Mouse (Mus musculus) neural tube, embryonic 14.5 days (tissue): Measurements from ENCODE around the gene Tmf1. TPM values are rescaled to one million over a fixed set of nuclear protein-coding genes. Genes with fewer than 3 reads are reported as not detected.

Source experiments
- ATAC-seq: fragments of 200-750 bp; cut with Nextera tagmentation; 2 replicates; pipeline ENCODE4 v1.8.0; 2017; ENCODE audit warnings: low read depth, mild to moderate bottlenecking, moderate TSS enrichment, moderate library complexity
- H3K27ac ChIP-seq: fragments of 300-500 bp; sonication (generic); 2 replicates; pipeline ENCODE4 v1.5.1; 2014; ENCODE audit warnings: low read depth, mild to moderate bottlenecking, control low read depth, low read length, moderate library complexity, mixed read lengths
- H3K27me3 ChIP-seq: fragments of 300-500 bp; sonication (generic); 2 replicates; pipeline ENCODE4 v1.6.1; 2014; ENCODE audit warnings: low read length; ENCODE audit not compliant: control insufficient read depth, insufficient read depth
- H3K36me3 ChIP-seq: fragments of 300-500 bp; sonication (generic); 2 replicates; pipeline ENCODE4 v1.6.1; 2014; ENCODE audit warnings: low read length, mixed read lengths; ENCODE audit not compliant: control insufficient read depth, insufficient read depth
- H3K4me1 ChIP-seq: fragments of 300-500 bp; sonication (generic); 2 replicates; pipeline ENCODE4 v1.6.1; 2014; ENCODE audit warnings: low read length; ENCODE audit not compliant: control insufficient read depth, insufficient read depth
- H3K4me2 ChIP-seq: fragments of 300-500 bp; sonication (generic); 2 replicates; pipeline ENCODE4 v1.6.1; 2014; ENCODE audit warnings: mild to moderate bottlenecking, low read depth, low read length, control low read depth
- H3K4me3 ChIP-seq: fragments of 300-500 bp; sonication (generic); 2 replicates; pipeline ENCODE4 v1.5.1; 2014; ENCODE audit warnings: low read depth, low read length, control low read depth, mixed read lengths
- H3K9ac ChIP-seq: fragments of 300-500 bp; sonication (generic); replicated peaks from 2 replicates; pipeline ENCODE4 v1.6.1; 2014; ENCODE audit warnings: low read depth, mild to moderate bottlenecking, control low read depth, low read length, mixed read lengths
- H3K9me3 ChIP-seq: fragments of 300-500 bp; sonication (generic); 2 replicates; pipeline ENCODE4 v1.6.1; 2016; ENCODE audit warnings: low read length; ENCODE audit not compliant: control insufficient read depth
- WGBS: fragments of 180-500 bp; shearing (Covaris S2); extraction: QIAGEN DNeasy Blood & Tissue Kit; methylation state at CpG from one replicate; pipeline ENCODE4 v1.1.7; 2014; 5-methylcytosine and 5-hydroxymethylcytosine counted together
- polyA plus RNA-seq: library from polyadenylated mRNA; unstranded; fragments of >200 nt; fragmentation: Nextera tagmentation; extraction: Ambion mirVana; gene quantifications from 2 replicates; pipeline ENCODE4 v1.2.1, GENCODE M21; 2014

The Tmf1 gene
- polyA plus RNA-seq, 1 experiment from 2014 or later = 40.4 TPM

DNA sequence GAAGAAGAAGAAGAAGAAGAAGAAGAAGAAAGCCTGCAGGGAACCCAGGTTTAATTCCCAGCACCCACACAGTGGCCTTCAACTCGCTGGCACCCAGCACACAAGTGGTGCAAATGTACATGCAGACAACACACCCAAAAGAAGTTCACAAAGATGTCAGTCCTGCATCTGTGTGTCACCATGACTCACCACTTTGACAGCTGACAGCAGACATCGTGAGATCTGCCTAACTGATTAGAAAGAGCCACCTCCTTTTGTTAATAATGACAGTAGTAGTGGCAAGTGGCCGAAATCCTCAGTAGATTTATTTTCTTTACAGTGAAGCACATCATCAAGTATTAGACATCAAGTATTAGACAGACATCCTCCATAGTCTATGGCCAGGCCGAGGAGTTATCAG is 28.2 kb upstream of the Tmf1 start:
- no peak for ATAC-seq
- Histone ChIP-seq H3K27ac (no peak overlapping the region), H3K27me3 (no peaks in the 10 kb centered on the region), H3K9me3 (no peaks in the 10 kb centered on the region), H3K4me2 (no peak overlapping the region), H3K36me3 (no peaks in the 10 kb centered on the region), H3K9ac (no peak overlapping the region), H3K4me3 (no peak overlapping the region), H3K4me1 (peaks cover 12% of the 10 kb centered on the region; the same call in 1 of the 2 replicates)
- 84% methylated on average over 4 of the region's 4 CpGs for WGBS

DNA sequence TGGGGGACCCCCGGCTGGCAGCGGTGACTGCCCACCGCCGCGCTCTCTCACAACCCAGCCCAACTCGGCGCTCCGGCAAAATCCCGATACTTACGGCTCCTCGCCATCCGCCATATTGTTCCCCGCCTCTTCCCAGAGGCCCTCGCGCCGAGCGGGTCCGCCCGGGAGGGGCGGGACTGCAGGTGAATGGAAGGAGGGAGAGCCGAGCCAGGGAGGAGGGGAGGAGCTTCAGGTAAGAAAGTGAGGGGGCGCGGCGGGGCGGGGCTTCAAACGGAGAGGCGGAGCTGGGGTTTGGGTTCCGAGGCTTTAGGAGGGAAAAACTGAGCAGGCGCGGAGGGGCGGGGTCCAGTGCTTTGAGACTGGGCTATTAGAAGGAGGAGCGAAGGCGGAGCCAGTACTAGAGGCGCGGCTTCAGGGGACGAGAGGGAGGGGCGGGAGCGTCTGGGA is 26.5 kb upstream of the Tmf1 start, which contains the start of gene Uba3:
Gene Uba3, minus strand, starts transcription at position 209 of the 447 bp plus-strand sequence.
- WGBS = under 1% methylated on average over 35 of the region's 38 CpGs
- peak; percentile 97 for ATAC-seq

DNA sequence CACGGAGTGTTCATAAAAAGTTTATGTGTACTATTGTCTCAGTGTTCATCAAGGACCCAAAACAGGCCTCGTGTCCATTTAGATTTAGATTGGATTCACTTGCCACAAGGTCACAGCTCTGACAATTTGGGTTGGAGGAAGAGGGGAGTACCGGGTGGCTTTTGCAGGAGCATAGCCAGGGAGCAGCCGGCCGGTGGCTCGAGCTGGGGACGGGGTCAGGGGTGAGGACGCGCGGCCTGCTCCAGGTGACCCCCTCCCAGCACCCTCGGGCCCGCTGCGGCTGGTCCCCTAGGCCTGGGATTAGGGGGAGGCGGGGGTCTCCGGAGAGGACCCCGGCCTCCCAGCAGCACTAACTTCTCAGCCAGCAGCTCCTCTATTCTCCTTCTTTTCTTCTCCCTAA is 26.0 kb upstream of the Tmf1 start:
- peak overlapping the region; percentile 80 for H3K27ac ChIP-seq
- ATAC-seq = peak; percentile 59
- H3K4me2 ChIP-seq = peak overlapping the region; percentile 68
- no peaks in the 10 kb centered on the region for H3K27me3 ChIP-seq
- peak overlapping the region; percentile 88 for H3K4me3 ChIP-seq
- peak overlapping the region; percentile 91 for H3K9ac ChIP-seq
- WGBS = under 1% methylated on average over 16 of the region's 16 CpGs
- H3K4me1 ChIP-seq = peaks cover 9% of the 10 kb centered on the region; the same call in 1 of the 2 replicates
- no peaks in the 10 kb centered on the region for H3K9me3 ChIP-seq
- no peaks in the 10 kb centered on the region for H3K36me3 ChIP-seq

More for the DNA sequence above, 26.5 kb upstream of the Tmf1 start, which contains the start of gene Uba3:
- peak within 1 kb of the TSS; percentile 80 for H3K27ac ChIP-seq
- no peaks in the 10 kb centered on the region for H3K27me3 ChIP-seq
- H3K9me3 ChIP-seq = no peaks in the 10 kb centered on the region
- peaks cover 9% of the 10 kb centered on the region; the same call in 1 of the 2 replicates for H3K4me1 ChIP-seq
- peak within 1 kb of the TSS; percentile 68 for H3K4me2 ChIP-seq
- no peaks in the 10 kb centered on the region for H3K36me3 ChIP-seq
- H3K4me3 ChIP-seq = peak within 1 kb of the TSS; percentile 88
- peak within 1 kb of the TSS; percentile 91 for H3K9ac ChIP-seq

DNA sequence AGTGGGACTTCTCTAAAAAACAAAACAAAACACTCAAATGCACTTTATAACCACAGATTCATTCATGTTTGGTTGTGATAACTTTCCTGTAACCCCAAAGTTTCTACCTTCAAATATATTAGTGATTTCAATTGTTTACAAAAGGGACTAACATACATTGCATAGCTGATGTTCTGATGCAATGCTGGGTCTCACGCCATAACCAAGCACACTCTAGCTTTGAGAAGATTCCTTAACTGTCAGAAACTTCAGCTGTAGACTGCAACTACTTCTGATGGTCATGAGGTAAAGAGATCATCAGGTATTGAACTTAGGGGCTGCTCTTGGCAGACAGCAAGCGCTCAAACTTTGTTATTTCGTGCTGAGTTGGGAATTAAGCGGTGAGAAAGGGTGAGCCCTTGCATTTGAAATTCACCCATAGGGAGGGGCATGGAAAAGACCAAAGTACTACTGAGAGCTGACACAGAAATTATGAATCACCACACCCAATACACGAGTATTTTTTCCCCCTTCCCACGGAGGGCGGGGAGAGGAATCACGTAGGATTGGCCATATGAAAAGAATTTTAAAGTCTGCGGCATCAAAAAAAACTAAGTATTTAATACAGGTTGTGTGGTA is 25.4 kb upstream of the Tmf1 start:
- H3K27ac ChIP-seq = no peak overlapping the region
- H3K4me1 ChIP-seq = peaks cover 9% of the 10 kb centered on the region; the same call in 1 of the 2 replicates
- 22% methylated on average over 9 of the region's 9 CpGs for WGBS
- H3K4me3 ChIP-seq = peak overlapping the region; percentile 88
- peak overlapping the region; percentile 91 for H3K9ac ChIP-seq
- H3K27me3 ChIP-seq = no peaks in the 10 kb centered on the region
- H3K9me3 ChIP-seq = no peaks in the 10 kb centered on the region
- no peak for ATAC-seq
- peak overlapping the region; percentile 68 for H3K4me2 ChIP-seq
- H3K36me3 ChIP-seq = no peaks in the 10 kb centered on the region

DNA sequence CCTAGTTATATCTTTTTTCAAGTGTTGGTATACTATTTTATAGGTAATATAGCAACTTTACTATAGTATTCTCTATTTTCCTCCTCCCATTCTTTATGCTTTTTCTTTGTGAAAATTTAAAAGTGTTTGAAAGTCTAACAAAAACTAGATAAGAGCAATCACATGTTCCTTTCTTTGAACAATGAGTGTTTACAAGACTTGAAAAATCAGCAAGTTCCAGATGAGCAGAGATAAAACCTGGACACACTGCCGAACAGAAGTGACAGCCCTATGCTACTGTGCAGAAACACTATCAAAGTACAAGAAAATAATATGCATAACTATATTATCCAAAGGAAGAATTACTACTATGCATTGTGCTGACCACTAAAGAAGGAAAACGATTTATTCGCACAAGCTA is 23.6 kb upstream of the Tmf1 start:
- 93% methylated on average over 3 of the region's 3 CpGs for WGBS
- H3K9me3 ChIP-seq = no peaks in the 10 kb centered on the region
- no peak overlapping the region for H3K9ac ChIP-seq
- no peak overlapping the region for H3K4me3 ChIP-seq
- H3K4me1 ChIP-seq = peaks cover 9% of the 10 kb centered on the region; the same call in 1 of the 2 replicates
- H3K4me2 ChIP-seq = no peak overlapping the region
- H3K27me3 ChIP-seq = no peaks in the 10 kb centered on the region
- ATAC-seq = no peak
- H3K27ac ChIP-seq = no peak overlapping the region
- H3K36me3 ChIP-seq = peaks cover 6% of the 10 kb centered on the region

DNA sequence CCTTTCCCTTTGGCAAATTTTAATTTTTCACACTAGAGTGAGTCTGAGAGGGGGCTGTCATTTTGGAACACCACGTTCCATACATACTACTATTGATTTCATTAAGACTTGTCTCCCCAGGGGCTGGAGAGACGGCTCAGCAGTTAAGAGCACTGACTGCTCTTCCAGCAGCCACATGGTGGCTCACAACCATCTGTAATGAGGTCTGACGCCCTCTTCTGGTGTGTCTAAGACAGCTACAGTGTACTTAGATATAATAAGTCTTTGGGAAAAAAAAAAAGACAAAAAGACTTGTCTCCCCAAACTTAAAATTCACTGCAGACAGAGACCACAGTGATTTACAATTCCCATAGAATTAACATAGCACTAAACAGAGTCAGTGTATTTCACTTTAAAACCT is 21.5 kb upstream of the Tmf1 start:
- Histone ChIP-seq H3K27ac (no peak overlapping the region), H3K36me3 (peaks cover 20% of the 10 kb centered on the region), H3K27me3 (no peaks in the 10 kb centered on the region), H3K4me3 (no peak overlapping the region), H3K9ac (no peak overlapping the region), H3K9me3 (no peaks in the 10 kb centered on the region), H3K4me2 (no peak overlapping the region), H3K4me1 (peaks cover 9% of the 10 kb centered on the region; the same call in 1 of the 2 replicates)
- WGBS = 46% methylated on average over 3 of the region's 3 CpGs
- no peak for ATAC-seq

DNA sequence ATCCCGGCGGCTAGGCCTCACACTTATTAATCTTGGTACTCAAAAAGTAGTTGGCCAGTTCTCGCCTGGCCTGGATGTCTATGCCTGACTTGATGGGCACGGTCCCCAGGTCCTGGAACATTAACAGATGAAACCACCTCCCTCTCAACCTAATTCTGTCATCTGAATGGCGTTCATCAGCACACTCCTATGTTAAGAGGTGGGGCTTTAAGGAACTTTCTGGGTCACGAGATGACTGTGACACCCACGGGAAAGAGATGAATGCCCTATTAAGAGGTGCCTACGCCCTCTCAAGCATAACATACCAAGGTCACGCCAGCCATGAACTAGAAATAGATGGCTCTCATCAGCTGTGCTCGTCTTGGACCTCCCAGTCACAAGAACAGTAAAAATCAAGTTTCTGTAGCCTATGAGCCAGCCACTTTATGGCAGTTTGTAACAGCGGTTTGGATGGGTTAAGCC is 476 bp upstream of the Tmf1 start:
- Histone ChIP-seq H3K4me2 (peak overlapping the region; percentile 55), H3K36me3 (peaks cover 13% of the 10 kb centered on the region), H3K9ac (peak overlapping the region; percentile 92), H3K27ac (peak overlapping the region; percentile 87), H3K9me3 (no peaks in the 10 kb centered on the region), H3K4me1 (peaks cover 16% of the 10 kb centered on the region), H3K4me3 (peak overlapping the region; percentile 98), H3K27me3 (no peaks in the 10 kb centered on the region)
- no peak; the same call in 1 of the 2 replicates for ATAC-seq
- WGBS = 7% methylated on average over 11 of the region's 11 CpGs

DNA sequence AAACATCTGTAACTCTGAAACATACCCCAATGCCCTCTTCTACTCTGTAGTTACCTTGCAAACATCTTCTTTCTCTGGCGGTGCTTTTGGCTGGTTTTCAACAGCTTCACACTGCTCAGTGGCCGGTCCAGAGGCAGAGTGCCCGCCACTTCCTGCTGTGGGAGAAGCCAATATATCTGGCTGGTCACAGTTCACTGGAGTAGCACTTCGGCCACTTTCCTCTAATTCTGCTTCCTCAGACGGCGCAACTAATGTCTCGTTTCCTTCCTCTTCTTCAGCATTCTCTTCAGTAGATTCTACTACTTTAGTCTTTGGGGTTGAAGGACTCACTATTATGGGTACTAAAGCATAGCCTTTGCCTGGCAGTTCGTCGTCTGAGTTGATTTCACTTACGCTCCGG is 3.2 kb downstream of the Tmf1 start:
- Histone ChIP-seq H3K27me3 (no peaks in the 10 kb centered on the region), H3K36me3 (peaks cover 19% of the 10 kb centered on the region), H3K4me2 (no peak overlapping the region), H3K27ac (no peak overlapping the region), H3K9me3 (no peaks in the 10 kb centered on the region), H3K4me3 (no peak overlapping the region), H3K9ac (no peak overlapping the region), H3K4me1 (peaks cover 16% of the 10 kb centered on the region)
- no peak for ATAC-seq
- WGBS = 76% methylated on average over 11 of the region's 11 CpGs

DNA sequence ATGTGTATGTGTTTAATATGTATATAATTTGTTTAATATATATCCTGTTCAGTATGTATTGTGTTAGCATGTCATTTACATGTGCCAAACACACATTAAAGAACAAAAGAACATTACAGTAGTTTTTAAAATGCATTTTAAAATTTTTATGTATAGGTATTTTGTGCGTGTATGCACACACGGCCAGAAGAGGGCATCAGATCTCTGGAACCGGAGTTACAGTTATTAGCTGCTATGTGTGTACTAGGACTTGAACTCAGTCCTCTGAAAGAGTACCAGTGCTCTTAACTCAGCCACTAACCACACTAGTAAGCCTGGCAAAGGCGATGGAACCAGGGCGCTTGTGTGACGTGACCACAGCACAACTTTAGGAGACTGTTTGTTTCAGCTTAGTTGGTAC is 28.8 kb downstream of the Tmf1 start:
- WGBS = 77% methylated on average over 6 of the region's 6 CpGs
- Histone ChIP-seq H3K27ac (no peak overlapping the region), H3K27me3 (no peaks in the 10 kb centered on the region), H3K9me3 (no peaks in the 10 kb centered on the region), H3K4me2 (no peak overlapping the region), H3K4me1 (peaks cover 5% of the 10 kb centered on the region; the same call in 1 of the 2 replicates), H3K9ac (no peak overlapping the region), H3K36me3 (no peaks in the 10 kb centered on the region), H3K4me3 (no peak overlapping the region)
- ATAC-seq = no peak
